Mouse (Mus musculus) embryonic facial prominence, embryonic 12.5 days (tissue): Measurements from ENCODE around the gene A630023A22Rik. TPM values are rescaled to one million over a fixed set of nuclear protein-coding genes. Genes with fewer than 3 reads are reported as not detected.

ENCODE experiments used
- ATAC-seq: fragments of 200-750 bp; cut with Nextera tagmentation; 2 replicates; pipeline ENCODE4 v1.8.0; 2017; ENCODE audit not compliant: insufficient number of reproducible peaks, insufficient read depth, low FRiP score, low TSS enrichment
- H3K27ac ChIP-seq: fragments of 300-500 bp; sonication (generic); 2 replicates; pipeline ENCODE4 v1.5.1; 2016; ENCODE audit warnings: mild to moderate bottlenecking
- H3K27me3 ChIP-seq: fragments of 300-500 bp; sonication (generic); 2 replicates; pipeline ENCODE4 v1.6.1; 2016; ENCODE audit warnings: mild to moderate bottlenecking, moderate library complexity
- H3K36me3 ChIP-seq: fragments of 300-500 bp; sonication (generic); 2 replicates; pipeline ENCODE4 v1.6.1; 2016; ENCODE audit warnings: mild to moderate bottlenecking
- H3K4me1 ChIP-seq: fragments of 300-500 bp; sonication (generic); 2 replicates; pipeline ENCODE4 v1.6.1; 2016
- H3K4me2 ChIP-seq: fragments of 300-500 bp; sonication (generic); replicated peaks from 2 replicates; pipeline ENCODE4 v1.6.1; 2016; ENCODE audit warnings: mild to moderate bottlenecking, moderate library complexity
- H3K4me3 ChIP-seq: fragments of 300-500 bp; sonication (generic); 2 replicates; pipeline ENCODE4 v1.5.1; 2016; ENCODE audit warnings: mild to moderate bottlenecking
- H3K9ac ChIP-seq: fragments of 300-500 bp; sonication (generic); 2 replicates; pipeline ENCODE4 v1.6.1; 2016; ENCODE audit warnings: mild to moderate bottlenecking, moderate library complexity
- H3K9me3 ChIP-seq: fragments of 300-500 bp; sonication (generic); 2 replicates; pipeline ENCODE4 v1.6.1; 2016; ENCODE audit warnings: mild to moderate bottlenecking, moderate library complexity
- WGBS: fragments of 180-500 bp; shearing (Covaris S2); methylation state at CpG from one replicate; pipeline ENCODE4 v1.1.7; 2016; 5-methylcytosine and 5-hydroxymethylcytosine counted together
- polyA plus RNA-seq: library from polyadenylated mRNA; unstranded; fragments of >200 nt; fragmentation: Nextera tagmentation; extraction: Ambion mirVana; gene quantifications from 2 replicates; pipeline ENCODE4 v1.2.1, GENCODE M21; 2016

A630023A22Rik gene
- polyA plus RNA-seq, 1 experiment from 2014 or later = not detected

GRCm38 (mm10) chr14:34114311-34114710, 11.8 kb upstream of the A630023A22Rik start:
- 90% methylated on average over 4 of the region's 4 CpGs for WGBS
- no peaks in the 10 kb centered on the region for H3K4me1 ChIP-seq
- H3K36me3 ChIP-seq = no peaks in the 10 kb centered on the region
- no peak overlapping the region for H3K4me2 ChIP-seq
- no peak overlapping the region for H3K4me3 ChIP-seq
- no peak for ATAC-seq
- H3K9ac ChIP-seq = no peak overlapping the region
- no peak overlapping the region for H3K27ac ChIP-seq
- H3K27me3 ChIP-seq = no peaks in the 10 kb centered on the region
- no peaks in the 10 kb centered on the region for H3K9me3 ChIP-seq

- no peak overlapping the region for H3K4me3 ChIP-seq
- 74% methylated on average over 4 of the region's 4 CpGs for WGBS
- no peak for ATAC-seq
- no peaks in the 10 kb centered on the region for H3K27me3 ChIP-seq
- H3K36me3 ChIP-seq = no peaks in the 10 kb centered on the region
- H3K4me1 ChIP-seq = no peaks in the 10 kb centered on the region
- no peak overlapping the region for H3K4me2 ChIP-seq
- no peaks in the 10 kb centered on the region for H3K9me3 ChIP-seq
- H3K27ac ChIP-seq = no peak overlapping the region
- H3K9ac ChIP-seq = no peak overlapping the region
Observed at GRCm38 (mm10) chr14:34107594-34107993, 5.0 kb upstream of the A630023A22Rik start.

- Histone ChIP-seq H3K4me3 (no peak overlapping the region), H3K36me3 (no peaks in the 10 kb centered on the region), H3K9ac (no peak overlapping the region), H3K4me1 (no peaks in the 10 kb centered on the region), H3K4me2 (no peak overlapping the region), H3K9me3 (no peaks in the 10 kb centered on the region), H3K27me3 (no peaks in the 10 kb centered on the region), H3K27ac (no peak overlapping the region)
- no peak for ATAC-seq
- 59% methylated on average over 12 of the region's 12 CpGs for WGBS
Observed at GRCm38 (mm10) chr14:34106389-34107062, 4.0 kb upstream of the A630023A22Rik start.

- H3K4me1 ChIP-seq = no peaks in the 10 kb centered on the region
Observed at GRCm38 (mm10) chr14:34104892-34105291, 2.3 kb upstream of the A630023A22Rik start.

GRCm38 (mm10) chr14:34103855-34104254, 1.3 kb upstream of the A630023A22Rik start:
- H3K9ac ChIP-seq = no peak overlapping the region

More at GRCm38 (mm10) chr14:34104892-34105291, 2.3 kb upstream of the A630023A22Rik start:
- Histone ChIP-seq H3K4me3 (no peak overlapping the region), H3K36me3 (no peaks in the 10 kb centered on the region), H3K4me2 (no peak overlapping the region), H3K9ac (no peak overlapping the region), H3K27ac (no peak overlapping the region), H3K9me3 (no peaks in the 10 kb centered on the region), H3K27me3 (no peaks in the 10 kb centered on the region)
- WGBS = 23% methylated on average over 8 of the region's 8 CpGs
- no peak for ATAC-seq

GRCm38 (mm10) chr14:34096161-34096560, 6.4 kb downstream of the A630023A22Rik start:
- Histone ChIP-seq H3K27me3 (no peaks in the 10 kb centered on the region), H3K4me1 (no peaks in the 10 kb centered on the region), H3K9me3 (no peaks in the 10 kb centered on the region), H3K4me3 (no peak overlapping the region), H3K4me2 (no peak overlapping the region), H3K27ac (no peak overlapping the region), H3K36me3 (no peaks in the 10 kb centered on the region), H3K9ac (no peak overlapping the region)
- 77% methylated on average over 5 of the region's 5 CpGs for WGBS
- ATAC-seq = no peak

More at GRCm38 (mm10) chr14:34103855-34104254, 1.3 kb upstream of the A630023A22Rik start:
- ATAC-seq = no peak
- Histone ChIP-seq H3K27ac (no peak overlapping the region), H3K27me3 (no peaks in the 10 kb centered on the region), H3K36me3 (no peaks in the 10 kb centered on the region), H3K4me2 (no peak overlapping the region), H3K4me1 (no peaks in the 10 kb centered on the region), H3K4me3 (no peak overlapping the region), H3K9me3 (no peaks in the 10 kb centered on the region)
- WGBS = 68% methylated on average over 3 of the region's 3 CpGs

- no peaks in the 10 kb centered on the region for H3K4me1 ChIP-seq
- H3K9me3 ChIP-seq = no peaks in the 10 kb centered on the region
- no peaks in the 10 kb centered on the region for H3K27me3 ChIP-seq
- H3K4me3 ChIP-seq = no peak overlapping the region
- no peak overlapping the region for H3K27ac ChIP-seq
- no peak overlapping the region for H3K4me2 ChIP-seq
- WGBS = 75% methylated on average over 1 of the region's 1 CpGs
- H3K36me3 ChIP-seq = no peaks in the 10 kb centered on the region
- H3K9ac ChIP-seq = no peak overlapping the region
- no peak for ATAC-seq
Observed at GRCm38 (mm10) chr14:34092856-34093255, 9.7 kb downstream of the A630023A22Rik start.

- Histone ChIP-seq H3K4me2 (no peak overlapping the region), H3K4me3 (no peak overlapping the region), H3K27ac (no peak overlapping the region), H3K9me3 (no peaks in the 10 kb centered on the region), H3K4me1 (no peaks in the 10 kb centered on the region), H3K36me3 (no peaks in the 10 kb centered on the region), H3K27me3 (no peaks in the 10 kb centered on the region), H3K9ac (no peak overlapping the region)
- no peak for ATAC-seq
- whole genome bisulfite sequencing = 75% methylated on average over 5 of the region's 5 CpGs
Observed at GRCm38 (mm10) chr14:34091475-34091874, 11.1 kb downstream of the A630023A22Rik start.

GRCm38 (mm10) chr14:34089796-34090195, 12.8 kb downstream of the A630023A22Rik start:
- H3K27me3 ChIP-seq = no peaks in the 10 kb centered on the region
- no peak overlapping the region for H3K4me3 ChIP-seq
- no peak overlapping the region for H3K4me2 ChIP-seq
- H3K9me3 ChIP-seq = no peaks in the 10 kb centered on the region
- WGBS = 87% methylated on average over 8 of the region's 8 CpGs
- ATAC-seq = no peak
- H3K36me3 ChIP-seq = no peaks in the 10 kb centered on the region
- no peak overlapping the region for H3K9ac ChIP-seq
- no peak overlapping the region for H3K27ac ChIP-seq
- no peaks in the 10 kb centered on the region for H3K4me1 ChIP-seq

- H3K4me3 ChIP-seq = no peak overlapping the region
- no peaks in the 10 kb centered on the region for H3K27me3 ChIP-seq
- no peaks in the 10 kb centered on the region for H3K9me3 ChIP-seq
- 82% methylated on average over 2 of the region's 2 CpGs for WGBS
- no peaks in the 10 kb centered on the region for H3K36me3 ChIP-seq
- no peaks in the 10 kb centered on the region for H3K4me1 ChIP-seq
- H3K9ac ChIP-seq = no peak overlapping the region
- no peak overlapping the region for H3K4me2 ChIP-seq
- H3K27ac ChIP-seq = no peak overlapping the region
- no peak for ATAC-seq
Observed at GRCm38 (mm10) chr14:34087856-34088398, 14.6 kb downstream of the A630023A22Rik start.

GRCm38 (mm10) chr14:34086806-34087205, 15.7 kb downstream of the A630023A22Rik start:
- 75% methylated on average over 4 of the region's 4 CpGs for WGBS
- ATAC-seq = no peak
- no peaks in the 10 kb centered on the region for H3K4me1 ChIP-seq

GRCm38 (mm10) chr14:34085731-34086130, 16.8 kb downstream of the A630023A22Rik start, which contains the start of gene Anxa8:
Anxa8 (plus strand) TSS chr14:34085981.
- ATAC-seq = no peak
- no peak within 1 kb of the TSS for H3K27ac ChIP-seq
- no peaks in the 10 kb centered on the region for H3K9me3 ChIP-seq
- no peaks in the 10 kb centered on the region for H3K27me3 ChIP-seq
- no peaks in the 10 kb centered on the region for H3K4me1 ChIP-seq
- no peaks in the 10 kb centered on the region for H3K36me3 ChIP-seq
- no peak within 1 kb of the TSS for H3K9ac ChIP-seq
- H3K4me2 ChIP-seq = no peak within 1 kb of the TSS
- WGBS = 73% methylated on average over 4 of the region's 4 CpGs
- no peak within 1 kb of the TSS for H3K4me3 ChIP-seq

More at GRCm38 (mm10) chr14:34086806-34087205, 15.7 kb downstream of the A630023A22Rik start:
- H3K4me3 ChIP-seq = no peak overlapping the region
- no peak overlapping the region for H3K27ac ChIP-seq
- no peaks in the 10 kb centered on the region for H3K9me3 ChIP-seq
- H3K9ac ChIP-seq = no peak overlapping the region
- H3K4me2 ChIP-seq = no peak overlapping the region
- H3K36me3 ChIP-seq = no peaks in the 10 kb centered on the region
- no peaks in the 10 kb centered on the region for H3K27me3 ChIP-seq
